Mouse (Mus musculus): Measurements from ENCODE around the gene Nphp4. TPM values are rescaled to one million over a fixed set of nuclear protein-coding genes. Genes with fewer than 3 reads are reported as not detected.

Nphp4 gene
- polyA plus RNA-seq, 1 experiment, result 0.04 TPM

GRCm38 (mm10) chr4:152494360-152494879, 17.9 kb downstream of the Nphp4 start:
- Histone ChIP-seq H3K9me3 (ENCODE audit: control insufficient read depth, low read length) (peaks cover 62% of the 10 kb centered on the region), H3K27me3 (ENCODE audit: control insufficient read depth) (no peaks in the 10 kb centered on the region; the same call in 1 of the 2 replicates), H3K36me3 (ENCODE audit: control insufficient read depth) (no peaks in the 10 kb centered on the region), H3K4me1 (ENCODE audit: control insufficient read depth) (no peaks in the 10 kb centered on the region), H3K4me3 (replicated peaks) (no peak overlapping the region)
- no peak for TF ChIP-seq TAL1 (IDR thresholded peaks at IDR 0.05; ENCODE audit: low read length)
- no peak for TF ChIP-seq GATA1 (IDR thresholded peaks at IDR 0.05; ENCODE audit: low read length)

- Histone ChIP-seq H3K36me3 (ENCODE audit: control insufficient read depth) (no peaks in the 10 kb centered on the region), H3K4me3 (replicated peaks) (no peak overlapping the region), H3K27me3 (ENCODE audit: control insufficient read depth) (no peaks in the 10 kb centered on the region), H3K4me1 (ENCODE audit: control insufficient read depth) (no peaks in the 10 kb centered on the region), H3K9me3 (ENCODE audit: control insufficient read depth, low read length) (peaks cover 75% of the 10 kb centered on the region)
- TF ChIP-seq GATA1 (IDR thresholded peaks at IDR 0.05; ENCODE audit: low read length) (no peak), TAL1 (IDR thresholded peaks at IDR 0.05; ENCODE audit: low read length) (no peak)
Measured at GRCm38 (mm10) chr4:152512221-152512925, 35.9 kb downstream of the Nphp4 start.

GRCm38 (mm10) chr4:152514884-152515283, 38.4 kb downstream of the Nphp4 start:
- TF ChIP-seq GATA1 (IDR thresholded peaks at IDR 0.05; ENCODE audit: low read length), result no peak
- TF ChIP-seq TAL1 (IDR thresholded peaks at IDR 0.05; ENCODE audit: low read length), result no peak
- Histone ChIP-seq H3K36me3 (ENCODE audit: control insufficient read depth) (no peaks in the 10 kb centered on the region), H3K4me3 (replicated peaks) (no peak overlapping the region), H3K4me1 (ENCODE audit: control insufficient read depth) (no peaks in the 10 kb centered on the region), H3K9me3 (ENCODE audit: control insufficient read depth, low read length) (peaks cover 58% of the 10 kb centered on the region), H3K27me3 (ENCODE audit: control insufficient read depth) (no peaks in the 10 kb centered on the region)

GRCm38 (mm10) chr4:152519106-152519505, 42.6 kb downstream of the Nphp4 start:
- H3K4me1 ChIP-seq (ENCODE audit: control insufficient read depth), result no peaks in the 10 kb centered on the region
- H3K4me3 ChIP-seq (replicated peaks), result no peak overlapping the region
- H3K27me3 ChIP-seq (ENCODE audit: control insufficient read depth), result no peaks in the 10 kb centered on the region
- H3K36me3 ChIP-seq (ENCODE audit: control insufficient read depth), result no peaks in the 10 kb centered on the region
- TF ChIP-seq GATA1 (IDR thresholded peaks at IDR 0.05; ENCODE audit: low read length) (no peak), TAL1 (IDR thresholded peaks at IDR 0.05; ENCODE audit: low read length) (no peak)
- peaks cover 34% of the 10 kb centered on the region for H3K9me3 ChIP-seq (ENCODE audit: control insufficient read depth, low read length)

- Histone ChIP-seq H3K9me3 (ENCODE audit: control insufficient read depth, low read length) (peaks cover 35% of the 10 kb centered on the region), H3K27me3 (ENCODE audit: control insufficient read depth) (no peaks in the 10 kb centered on the region), H3K36me3 (ENCODE audit: control insufficient read depth) (no peaks in the 10 kb centered on the region), H3K4me1 (ENCODE audit: control insufficient read depth) (no peaks in the 10 kb centered on the region), H3K4me3 (replicated peaks) (no peak overlapping the region)
- TF ChIP-seq TAL1 (IDR thresholded peaks at IDR 0.05; ENCODE audit: low read length), result no peak
- no peak for TF ChIP-seq GATA1 (IDR thresholded peaks at IDR 0.05; ENCODE audit: low read length)
Measured at GRCm38 (mm10) chr4:152520083-152520482, 43.6 kb downstream of the Nphp4 start.

- H3K4me1 ChIP-seq (ENCODE audit: control insufficient read depth), result no peaks in the 10 kb centered on the region
- no peaks in the 10 kb centered on the region for H3K36me3 ChIP-seq (ENCODE audit: control insufficient read depth)
- TF ChIP-seq GATA1 (IDR thresholded peaks at IDR 0.05; ENCODE audit: low read length), result no peak
- TF ChIP-seq TAL1 (IDR thresholded peaks at IDR 0.05; ENCODE audit: low read length), result no peak
- peaks cover 5% of the 10 kb centered on the region for H3K9me3 ChIP-seq (ENCODE audit: control insufficient read depth, low read length)
- no peaks in the 10 kb centered on the region for H3K27me3 ChIP-seq (ENCODE audit: control insufficient read depth)
- no peak overlapping the region for H3K4me3 ChIP-seq (replicated peaks)
Measured at GRCm38 (mm10) chr4:152532872-152533271, 56.4 kb downstream of the Nphp4 start.

- Histone ChIP-seq H3K9me3 (ENCODE audit: control insufficient read depth, low read length) (peaks cover 49% of the 10 kb centered on the region), H3K4me3 (replicated peaks) (no peak overlapping the region), H3K36me3 (ENCODE audit: control insufficient read depth) (no peaks in the 10 kb centered on the region), H3K4me1 (ENCODE audit: control insufficient read depth) (no peaks in the 10 kb centered on the region), H3K27me3 (ENCODE audit: control insufficient read depth) (no peaks in the 10 kb centered on the region)
- TF ChIP-seq GATA1 (IDR thresholded peaks at IDR 0.05; ENCODE audit: low read length) (no peak), TAL1 (IDR thresholded peaks at IDR 0.05; ENCODE audit: low read length) (no peak)
Measured at GRCm38 (mm10) chr4:152539756-152540155, 63.2 kb downstream of the Nphp4 start.

- Histone ChIP-seq H3K4me1 (ENCODE audit: control insufficient read depth) (no peaks in the 10 kb centered on the region), H3K9me3 (ENCODE audit: control insufficient read depth, low read length) (peaks cover 63% of the 10 kb centered on the region), H3K27me3 (ENCODE audit: control insufficient read depth) (no peaks in the 10 kb centered on the region), H3K36me3 (ENCODE audit: control insufficient read depth) (no peaks in the 10 kb centered on the region), H3K4me3 (replicated peaks) (no peak overlapping the region)
- TF ChIP-seq TAL1 (IDR thresholded peaks at IDR 0.05; ENCODE audit: low read length), result no peak
- TF ChIP-seq GATA1 (IDR thresholded peaks at IDR 0.05; ENCODE audit: low read length), result no peak
Measured at GRCm38 (mm10) chr4:152541172-152541571, 64.7 kb downstream of the Nphp4 start.

GRCm38 (mm10) chr4:152542447-152542846, 65.9 kb downstream of the Nphp4 start:
- Histone ChIP-seq H3K27me3 (ENCODE audit: control insufficient read depth) (peaks cover 2% of the 10 kb centered on the region; the same call in 1 of the 2 replicates), H3K36me3 (ENCODE audit: control insufficient read depth) (no peaks in the 10 kb centered on the region), H3K4me3 (replicated peaks) (no peak overlapping the region), H3K9me3 (ENCODE audit: control insufficient read depth, low read length) (peaks cover 72% of the 10 kb centered on the region), H3K4me1 (ENCODE audit: control insufficient read depth) (peaks cover 3% of the 10 kb centered on the region; the same call in 1 of the 2 replicates)
- no peak for TF ChIP-seq GATA1 (IDR thresholded peaks at IDR 0.05; ENCODE audit: low read length)
- no peak for TF ChIP-seq TAL1 (IDR thresholded peaks at IDR 0.05; ENCODE audit: low read length)
